Mouse (Mus musculus) naive thymus-derived CD4-positive, alpha-beta T cell, adult 2 months (primary cell): Measurements from ENCODE around the gene B3gnt2.
A peak's percentile ranks its signal among the peaks of the same experiment; 100 is the strongest.

Experiments used
- DNase-seq: peaks from one replicate; pipeline ENCODE4 v3.0.0-alpha.2; 2011; ENCODE audit warnings: low read depth

The B3gnt2 gene

GRCm38 (mm10) chr11:22860335-22861227, at the start of gene B3gnt2:
Gene B3gnt2, minus strand, starts transcription at chr11:22860961.
- no peak for DNase-seq

GRCm38 (mm10) chr11:22906453-22906865, 45.7 kb upstream of the B3gnt2 start:
- no peak for DNase-seq

- DNase-seq = no peak
Measured at GRCm38 (mm10) chr11:22902923-22903322, 42.2 kb upstream of the B3gnt2 start.

- DNase-seq = no peak
Measured at GRCm38 (mm10) chr11:22900041-22900440, 39.3 kb upstream of the B3gnt2 start.

GRCm38 (mm10) chr11:22897642-22898041, 36.9 kb upstream of the B3gnt2 start:
- DNase-seq = no peak

- no peak for DNase-seq
Measured at GRCm38 (mm10) chr11:22897127-22897526, 36.4 kb upstream of the B3gnt2 start.

- DNase-seq = no peak
Measured at GRCm38 (mm10) chr11:22893075-22893474, 32.3 kb upstream of the B3gnt2 start.

GRCm38 (mm10) chr11:22892466-22892865, 31.7 kb upstream of the B3gnt2 start:
- no peak for DNase-seq

GRCm38 (mm10) chr11:22891876-22892275, 31.1 kb upstream of the B3gnt2 start:
- DNase-seq = no peak

- DNase-seq = no peak
Measured at GRCm38 (mm10) chr11:22891242-22891641, 30.5 kb upstream of the B3gnt2 start.

- no peak for DNase-seq
Measured at GRCm38 (mm10) chr11:22889224-22889623, 28.5 kb upstream of the B3gnt2 start.

GRCm38 (mm10) chr11:22886991-22887390, 26.2 kb upstream of the B3gnt2 start:
- no peak for DNase-seq

- no peak for DNase-seq
Measured at GRCm38 (mm10) chr11:22885350-22885749, 24.6 kb upstream of the B3gnt2 start.

- DNase-seq = no peak
Measured at GRCm38 (mm10) chr11:22883676-22884075, 22.9 kb upstream of the B3gnt2 start.

- DNase-seq = peak; percentile 33
Measured at GRCm38 (mm10) chr11:22882926-22883325, 22.2 kb upstream of the B3gnt2 start.

- DNase-seq = no peak
Measured at GRCm38 (mm10) chr11:22880383-22881172, 19.8 kb upstream of the B3gnt2 start.

GRCm38 (mm10) chr11:22879645-22880044, 18.9 kb upstream of the B3gnt2 start:
- DNase-seq = no peak

- no peak for DNase-seq
Measured at GRCm38 (mm10) chr11:22876680-22877330, 16.0 kb upstream of the B3gnt2 start.

GRCm38 (mm10) chr11:22875279-22875678, 14.5 kb upstream of the B3gnt2 start:
- DNase-seq = no peak

GRCm38 (mm10) chr11:22874747-22875146, 14.0 kb upstream of the B3gnt2 start:
- DNase-seq = no peak

- DNase-seq = no peak
Measured at GRCm38 (mm10) chr11:22873383-22873782, 12.6 kb upstream of the B3gnt2 start.

- no peak for DNase-seq
Measured at GRCm38 (mm10) chr11:22872307-22872680, 11.5 kb upstream of the B3gnt2 start.
